Mouse (Mus musculus) stomach, embryonic 14.5 days (tissue): ENCODE measurements at regions not wholly inside any gene's neighbourhood (a gene's known extent, or its start where the extent isn't known, plus 50 kb on each side); places are given as distances from the start of the nearest gene placed in this dataset.

Experiments used
- ATAC-seq: fragments of 200-750 bp; cut with Nextera tagmentation; 2 replicates; pipeline ENCODE4 v1.8.0; 2017; ENCODE audit warnings: low read depth, moderate TSS enrichment; ENCODE audit not compliant: insufficient number of reproducible peaks, insufficient read depth, low FRiP score
- H3K27ac ChIP-seq: fragments of 300-500 bp; sonication (generic); 2 replicates; pipeline ENCODE4 v1.5.1; 2014; ENCODE audit warnings: mild to moderate bottlenecking, low read length, moderate library complexity, mixed read lengths
- H3K27me3 ChIP-seq: fragments of 300-500 bp; sonication (generic); 2 replicates; pipeline ENCODE4 v1.6.1; 2014; ENCODE audit warnings: low read length, control low read depth, mixed read lengths; ENCODE audit not compliant: control insufficient read depth, insufficient read depth
- H3K36me3 ChIP-seq: fragments of 300-500 bp; sonication (generic); 2 replicates; pipeline ENCODE4 v1.6.1; 2014; ENCODE audit warnings: mild to moderate bottlenecking, control low read depth, low read length, moderate library complexity, mixed read lengths; ENCODE audit not compliant: control insufficient read depth, insufficient read depth
- H3K4me1 ChIP-seq: fragments of 300-500 bp; sonication (generic); 2 replicates; pipeline ENCODE4 v1.6.1; 2014; ENCODE audit warnings: low read length, control low read depth, mixed read lengths; ENCODE audit not compliant: control insufficient read depth, insufficient read depth
- H3K4me2 ChIP-seq: fragments of 300-500 bp; sonication (generic); replicated peaks from 2 replicates; pipeline ENCODE4 v1.6.1; 2014; ENCODE audit warnings: low read depth, low read length, control low read depth
- H3K4me3 ChIP-seq: fragments of 300-500 bp; sonication (generic); 2 replicates; pipeline ENCODE4 v1.5.1; 2014; ENCODE audit warnings: low read depth, low read length, control low read depth
- H3K9ac ChIP-seq: fragments of 300-500 bp; sonication (generic); replicated peaks from 2 replicates; pipeline ENCODE4 v1.6.1; 2014; ENCODE audit warnings: low read depth, mild to moderate bottlenecking, control low read depth, low read length, moderate library complexity, mixed read lengths
- H3K9me3 ChIP-seq: fragments of 300-500 bp; sonication (generic); 2 replicates; pipeline ENCODE4 v1.6.1; 2016; ENCODE audit warnings: low read depth, low read length, control low read depth; ENCODE audit not compliant: control insufficient read depth
- WGBS: fragments of 180-500 bp; shearing (Covaris S2); extraction: QIAGEN DNeasy Blood & Tissue Kit; methylation state at CpG from one replicate; pipeline ENCODE4 v1.1.7; 2014; 5-methylcytosine and 5-hydroxymethylcytosine counted together

DNA sequence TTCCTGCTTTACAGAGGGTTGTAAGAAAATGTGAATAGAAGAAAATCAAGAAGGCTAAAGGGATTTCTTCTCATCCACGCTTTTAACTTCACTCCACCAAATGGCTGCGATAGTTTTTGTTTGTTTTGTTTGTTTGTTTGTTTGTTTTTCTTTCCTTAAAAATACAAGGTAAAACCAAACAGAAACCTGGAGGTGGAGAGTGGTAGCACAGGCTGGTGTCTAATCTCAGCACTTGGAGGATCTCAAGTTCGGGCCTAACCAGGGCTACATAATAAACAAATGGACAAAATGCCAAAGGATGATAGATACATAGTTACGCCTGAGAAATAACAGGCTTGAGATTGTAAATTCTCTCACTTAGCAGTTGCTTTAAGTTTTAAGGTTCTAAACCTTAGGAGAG, 50.8 kb upstream of the Mboat1 start:
- no peak overlapping the region for H3K4me3 ChIP-seq
- H3K27me3 ChIP-seq, result no peaks in the 10 kb centered on the region
- ATAC-seq, result no peak
- H3K4me2 ChIP-seq, result no peak overlapping the region; the same call in 1 of the 2 replicates
- no peak overlapping the region for H3K9ac ChIP-seq
- no peaks in the 10 kb centered on the region for H3K4me1 ChIP-seq
- H3K27ac ChIP-seq, result no peak overlapping the region
- WGBS, result 49% methylated on average over 4 of the region's 4 CpGs
- no peaks in the 10 kb centered on the region for H3K36me3 ChIP-seq
- H3K9me3 ChIP-seq, result no peaks in the 10 kb centered on the region

DNA sequence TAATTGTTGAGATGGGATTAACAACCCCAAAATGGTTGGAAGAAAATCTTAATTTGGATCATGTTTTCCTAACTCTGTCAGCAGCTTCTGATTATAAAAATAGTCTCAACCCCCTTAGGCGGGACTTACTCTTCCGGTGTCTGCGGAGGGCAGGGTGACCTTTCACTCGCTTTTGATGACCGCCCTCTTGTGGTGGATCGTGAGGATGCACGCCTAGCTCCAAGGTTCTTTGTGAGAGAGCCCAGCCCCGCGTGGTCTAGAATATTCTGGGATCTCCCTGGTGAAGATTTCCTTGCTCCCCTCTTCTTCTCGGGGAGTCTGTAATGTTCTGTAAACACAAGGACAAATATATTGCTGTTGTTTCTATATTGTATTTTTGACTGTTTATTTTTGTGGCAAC, 51.3 kb upstream of the Mboat1 start:
- H3K9ac ChIP-seq, result no peak overlapping the region
- ATAC-seq, result peak; percentile 76; the same call in 1 of the 2 replicates
- no peaks in the 10 kb centered on the region for H3K27me3 ChIP-seq
- no peaks in the 10 kb centered on the region for H3K9me3 ChIP-seq
- H3K4me2 ChIP-seq, result no peak overlapping the region; the same call in 1 of the 2 replicates
- no peaks in the 10 kb centered on the region for H3K4me1 ChIP-seq
- no peak overlapping the region for H3K4me3 ChIP-seq
- under 1% methylated on average over 10 of the region's 10 CpGs for WGBS
- no peaks in the 10 kb centered on the region for H3K36me3 ChIP-seq
- H3K27ac ChIP-seq, result no peak overlapping the region

- no peaks in the 10 kb centered on the region for H3K36me3 ChIP-seq
- H3K4me3 ChIP-seq, result no peak overlapping the region
- H3K9me3 ChIP-seq, result no peaks in the 10 kb centered on the region
- no peak for ATAC-seq
- H3K4me2 ChIP-seq, result no peak overlapping the region
- no peaks in the 10 kb centered on the region for H3K27me3 ChIP-seq
- H3K9ac ChIP-seq, result no peak overlapping the region
- WGBS, result 82% methylated on average over 5 of the region's 5 CpGs
- no peaks in the 10 kb centered on the region for H3K4me1 ChIP-seq
- H3K27ac ChIP-seq, result no peak overlapping the region
Measured at GRCm38 (mm10) chr13:30084386-30084785, 51.9 kb upstream of the Mboat1 start.

DNA sequence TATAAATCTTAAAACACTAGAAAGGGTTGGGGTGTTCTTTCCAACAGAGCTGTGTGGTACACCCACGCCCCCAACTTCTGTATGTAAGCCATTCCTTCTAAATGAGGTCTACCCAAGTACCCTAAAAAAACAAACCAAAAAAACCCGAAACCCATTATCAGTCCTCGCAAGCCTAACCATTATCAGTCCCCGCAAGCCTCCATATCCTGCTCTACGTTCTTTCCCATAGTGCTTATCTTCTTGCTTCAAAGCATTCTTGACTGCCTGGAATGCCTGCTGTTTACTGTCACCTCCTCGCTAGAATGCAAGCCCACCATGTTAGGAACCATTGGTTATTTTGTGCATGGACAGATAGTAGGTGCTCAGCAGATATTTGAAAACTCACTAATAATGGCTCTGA, 52.3 kb upstream of the Mboat1 start:
- Histone ChIP-seq H3K27me3 (no peaks in the 10 kb centered on the region), H3K27ac (no peak overlapping the region), H3K9ac (no peak overlapping the region), H3K4me3 (no peak overlapping the region), H3K4me1 (no peaks in the 10 kb centered on the region), H3K9me3 (no peaks in the 10 kb centered on the region), H3K4me2 (no peak overlapping the region), H3K36me3 (no peaks in the 10 kb centered on the region)
- ATAC-seq, result 0 out of 2 replicates have a peak, but pooled peaks have one; percentile 3
- 58% methylated on average over 6 of the region's 6 CpGs for WGBS

GRCm38 (mm10) chr13:30082761-30083160, 53.5 kb upstream of the Mboat1 start:
- H3K27me3 ChIP-seq, result no peaks in the 10 kb centered on the region
- no peak for ATAC-seq
- H3K4me3 ChIP-seq, result no peak overlapping the region
- no peak overlapping the region for H3K27ac ChIP-seq
- no peaks in the 10 kb centered on the region for H3K36me3 ChIP-seq
- H3K4me2 ChIP-seq, result no peak overlapping the region
- H3K9me3 ChIP-seq, result no peaks in the 10 kb centered on the region
- WGBS, result 62% methylated on average over 2 of the region's 2 CpGs
- no peak overlapping the region for H3K9ac ChIP-seq
- H3K4me1 ChIP-seq, result no peaks in the 10 kb centered on the region

DNA sequence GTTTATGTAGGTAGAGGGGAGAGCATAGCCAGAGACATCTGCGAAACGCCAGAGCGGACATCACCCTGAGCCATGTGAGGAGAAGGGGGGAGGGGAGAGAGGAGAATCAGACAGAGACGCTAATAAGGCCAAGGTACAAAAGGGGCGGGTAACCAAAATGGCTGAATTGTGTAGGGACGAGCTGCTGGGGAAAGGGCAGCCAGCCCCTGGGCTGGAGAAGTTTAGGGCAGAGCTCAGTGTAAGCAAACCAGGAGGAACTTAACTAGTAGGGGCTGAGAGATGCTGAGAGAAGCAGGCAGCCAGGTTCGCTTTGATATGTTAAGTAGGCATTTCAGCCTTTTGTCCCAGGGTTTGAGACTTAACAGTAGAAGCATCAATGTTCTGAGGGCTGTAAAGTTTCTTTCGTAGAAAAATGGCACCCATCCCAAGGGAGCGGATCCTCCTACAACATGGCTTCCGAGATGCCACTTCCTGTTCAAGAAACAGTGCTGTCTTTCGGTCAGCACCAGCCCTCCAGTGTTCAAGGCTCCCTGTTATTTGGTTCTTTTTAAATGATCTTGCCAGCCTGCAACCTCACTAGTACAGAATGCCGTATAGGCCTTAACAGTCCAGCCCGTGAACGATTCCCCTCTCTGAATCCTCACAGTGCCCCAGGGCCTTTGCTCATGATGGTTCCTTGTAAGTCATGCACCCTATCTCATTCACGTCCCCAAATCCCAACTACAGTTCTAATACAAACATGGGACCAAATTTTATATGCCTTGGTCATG, 55.4 kb upstream of the Mboat1 start:
- no peak for ATAC-seq

DNA sequence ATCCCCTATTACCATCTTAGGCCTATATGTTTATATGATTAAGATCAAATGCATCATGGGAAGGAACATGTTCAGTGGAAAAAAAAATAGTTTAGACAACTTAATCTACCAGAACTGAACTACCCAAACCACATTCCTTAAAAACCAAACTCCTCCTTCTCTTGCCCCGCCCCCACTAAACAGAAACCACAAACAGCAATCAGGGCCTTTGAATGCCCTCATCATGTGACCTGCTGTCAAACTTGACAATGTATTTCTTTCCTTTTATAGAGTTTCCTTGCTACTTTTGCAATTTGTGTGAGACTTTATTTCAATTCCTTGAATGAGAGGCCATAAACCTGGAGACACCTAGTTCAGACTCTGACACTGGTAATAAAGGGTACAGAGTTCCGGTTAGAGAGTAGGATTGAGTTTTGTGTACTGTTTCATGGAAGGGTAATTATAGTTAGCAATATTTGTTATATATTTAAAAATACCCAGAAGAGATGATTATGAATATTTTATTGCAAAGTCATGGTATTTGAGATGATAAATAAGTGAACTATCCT, 61.7 kb upstream of the Mboat1 start:
- no peak overlapping the region for H3K27ac ChIP-seq
- H3K36me3 ChIP-seq, result no peaks in the 10 kb centered on the region
- 91% methylated on average over 2 of the region's 2 CpGs for WGBS
- no peak for ATAC-seq
- no peak overlapping the region for H3K4me2 ChIP-seq
- H3K27me3 ChIP-seq, result no peaks in the 10 kb centered on the region
- H3K4me1 ChIP-seq, result no peaks in the 10 kb centered on the region
- no peaks in the 10 kb centered on the region for H3K9me3 ChIP-seq
- no peak overlapping the region for H3K4me3 ChIP-seq
- H3K9ac ChIP-seq, result no peak overlapping the region

More for the DNA sequence above, 55.4 kb upstream of the Mboat1 start:
- Histone ChIP-seq H3K4me3 (no peak overlapping the region), H3K4me2 (no peak overlapping the region), H3K4me1 (no peaks in the 10 kb centered on the region), H3K9ac (no peak overlapping the region), H3K27me3 (no peaks in the 10 kb centered on the region), H3K27ac (no peak overlapping the region), H3K9me3 (no peaks in the 10 kb centered on the region), H3K36me3 (no peaks in the 10 kb centered on the region)
- WGBS, result 63% methylated on average over 15 of the region's 15 CpGs

DNA sequence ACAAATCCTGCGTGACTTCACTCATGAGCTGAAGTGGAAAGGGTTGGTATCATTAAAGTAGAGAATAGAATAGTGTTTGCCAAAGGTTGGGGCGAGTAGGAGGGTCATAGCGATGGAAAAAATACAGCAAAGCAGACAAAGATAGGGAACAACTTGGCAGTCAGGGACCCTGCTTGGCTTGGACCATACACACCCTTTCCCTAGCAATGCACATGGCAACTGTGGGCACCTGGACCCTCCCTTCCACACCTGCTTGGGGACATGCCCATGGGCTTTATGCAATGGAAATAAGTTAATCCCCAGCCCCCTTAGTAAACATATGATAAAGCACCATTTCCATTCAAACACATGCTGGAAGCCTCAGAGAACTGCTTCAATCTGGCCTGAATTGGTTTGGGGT, 62.2 kb upstream of the Mboat1 start:
- H3K27me3 ChIP-seq, result no peaks in the 10 kb centered on the region
- H3K4me2 ChIP-seq, result no peak overlapping the region
- H3K36me3 ChIP-seq, result no peaks in the 10 kb centered on the region
- no peaks in the 10 kb centered on the region for H3K9me3 ChIP-seq
- H3K4me3 ChIP-seq, result no peak overlapping the region
- no peaks in the 10 kb centered on the region for H3K4me1 ChIP-seq
- ATAC-seq, result peak; percentile 75; the same call in 1 of the 2 replicates
- no peak overlapping the region for H3K9ac ChIP-seq
- no peak overlapping the region for H3K27ac ChIP-seq
- 74% methylated on average over 3 of the region's 3 CpGs for WGBS
